ENCODE assay signal across 16 mouse cellular contexts in genomic region chr13:81639624-81640023, GRCm38 (mm10). TPM values are rescaled to one million over a fixed set of nuclear protein-coding genes. Genes with fewer than 3 reads are reported as not detected.
DNase-seq lines count a peak whose midpoint lies in the region; ATAC-seq and TF ChIP-seq lines count a peak whose summit lies in the region.
"Had no signal": no experiment of that assay in that cellular context is flagged by ENCODE, and none has a peak within 500 bp of the region (broad histone marks: within the 10 kb centered on the region; RNA-seq: fewer than 3 reads in every experiment).

No protein-coding gene starts in this region.

- 10% methylated on average over 4 of the region's 4 CpGs for WGBS in midbrain, embryonic 10.5 days
- 13% methylated on average over 4 of the region's 4 CpGs for WGBS in midbrain, postnatal 0 days
- 5% methylated on average over 4 of the region's 4 CpGs for WGBS in forebrain, embryonic 16.5 days
- WGBS in neural tube, embryonic 12.5 days = 9% methylated on average over 4 of the region's 4 CpGs
- WGBS in kidney, adult 2 months = 57% methylated on average over 4 of the region's 4 CpGs

- H3K27me3 ChIP-seq in midbrain, embryonic 10.5 days (ENCODE audit: low read depth, poor library complexity, severe bottlenecking) = no peaks in the 10 kb centered on the region
- no peaks in the 10 kb centered on the region for H3K27me3 ChIP-seq in midbrain, postnatal 0 days (ENCODE audit: insufficient read depth, low read length)
- H3K27me3 ChIP-seq in forebrain, embryonic 16.5 days (replicated peaks; ENCODE audit: control insufficient read depth, insufficient read depth, low read length) = no peaks in the 10 kb centered on the region
- no peaks in the 10 kb centered on the region for H3K27me3 ChIP-seq in neural tube, embryonic 12.5 days (replicated peaks)
- no peaks in the 10 kb centered on the region for H3K27me3 ChIP-seq in kidney, adult 2 months (replicated peaks; ENCODE audit: control insufficient read depth, insufficient read depth, low read length)
- H3K27me3 ChIP-seq: heart, embryonic 15.5 days; lung, embryonic 15.5 days had no signal

- H3K4me3 ChIP-seq in midbrain, embryonic 10.5 days = peak overlapping the region; percentile 15; the same call in 1 of the 2 replicates
- H3K4me3 ChIP-seq in midbrain, postnatal 0 days (ENCODE audit: low read depth, low read length) = no peak overlapping the region
- H3K4me3 ChIP-seq in forebrain, embryonic 16.5 days (replicated peaks; ENCODE audit: low read length) = no peak overlapping the region
- H3K4me3 ChIP-seq in neural tube, embryonic 12.5 days = no peak overlapping the region
- H3K4me3 ChIP-seq in kidney, adult 2 months (ENCODE audit: insufficient read depth, low read depth, low read length) = no peak overlapping the region
- H3K4me3 ChIP-seq: heart, embryonic 15.5 days; lung, embryonic 15.5 days had no signal

- H3K36me3 ChIP-seq in midbrain, embryonic 10.5 days = no peaks in the 10 kb centered on the region
- no peaks in the 10 kb centered on the region for H3K36me3 ChIP-seq in midbrain, postnatal 0 days (ENCODE audit: insufficient read depth, low read length)
- H3K36me3 ChIP-seq in forebrain, embryonic 16.5 days (ENCODE audit: control insufficient read depth, insufficient read depth) = no peaks in the 10 kb centered on the region
- H3K36me3 ChIP-seq in neural tube, embryonic 12.5 days = no peaks in the 10 kb centered on the region
- H3K36me3 ChIP-seq in kidney, adult 2 months (ENCODE audit: control insufficient read depth, insufficient read depth, low read length) = no peaks in the 10 kb centered on the region
- H3K36me3 ChIP-seq: heart, embryonic 15.5 days; lung, embryonic 15.5 days had no signal

- peak; percentile 75 for DNase-seq in midbrain, embryonic 10.5 days (ENCODE audit: low spot score)
- no peak for DNase-seq in midbrain, postnatal 0 days (ENCODE audit: low spot score)
- DNase-seq in embryo, embryonic 11 days = peak; percentile 69
- DNase-seq in kidney, adult 2 months = no peak
- no peak for DNase-seq in T-cell, adult 2 months (ENCODE audit: low spot score)
- no peak for DNase-seq in cerebellum, adult 11 months
- DNase-seq: adrenal gland, adult 8-10 months; cerebellum, postnatal 10 days; gastrocnemius, postnatal 25 days; right cerebral cortex, postnatal 14 days had no signal

- H3K4me2 ChIP-seq in midbrain, postnatal 0 days (ENCODE audit: low read depth, low read length, poor library complexity, severe bottlenecking) = no peak overlapping the region
- no peak overlapping the region for H3K4me2 ChIP-seq in forebrain, embryonic 16.5 days (ENCODE audit: low read length)
- no peak overlapping the region for H3K4me2 ChIP-seq in neural tube, embryonic 12.5 days (replicated peaks)
- H3K4me2 ChIP-seq: heart, embryonic 15.5 days; lung, embryonic 15.5 days had no signal

- no peak for TF ChIP-seq POLR2A in kidney, adult 2 months (IDR thresholded peaks at IDR 0.05; ENCODE audit: low read depth, low read length)

- peaks cover 68% of the 10 kb centered on the region for H3K4me1 ChIP-seq in midbrain, embryonic 10.5 days
- H3K4me1 ChIP-seq in midbrain, postnatal 0 days (ENCODE audit: insufficient read depth, low read length) = no peaks in the 10 kb centered on the region
- H3K4me1 ChIP-seq in forebrain, embryonic 16.5 days (replicated peaks; ENCODE audit: control insufficient read depth, insufficient read depth, low read length) = peaks cover 4% of the 10 kb centered on the region; the same call in 1 of the 2 replicates
- peaks cover 9% of the 10 kb centered on the region for H3K4me1 ChIP-seq in neural tube, embryonic 12.5 days
- H3K4me1 ChIP-seq in kidney, adult 2 months (ENCODE audit: control insufficient read depth, insufficient read depth, low read length) = no peaks in the 10 kb centered on the region

- no peak overlapping the region for H3K9ac ChIP-seq in midbrain, postnatal 0 days (replicated peaks; ENCODE audit: low read length, poor library complexity, severe bottlenecking)
- no peak overlapping the region for H3K9ac ChIP-seq in forebrain, embryonic 16.5 days (replicated peaks; ENCODE audit: low read depth, low read length)
- H3K9ac ChIP-seq in neural tube, embryonic 12.5 days = no peak overlapping the region
- H3K9ac ChIP-seq: heart, embryonic 15.5 days; lung, embryonic 15.5 days had no signal

- ATAC-seq in midbrain, postnatal 0 days (ENCODE audit: low FRiP score) = no peak
- peak; percentile 44 for ATAC-seq in forebrain, embryonic 16.5 days
- ATAC-seq in neural tube, embryonic 12.5 days (ENCODE audit: low FRiP score, low read depth) = peak; percentile 76
- ATAC-seq: inflammation-experienced regulatory T-cells, adult 6 months had no signal

- no peak for TF ChIP-seq CTCF in midbrain, postnatal 0 days (IDR thresholded peaks at IDR 0.05)
- TF ChIP-seq CTCF in kidney, adult 2 months (conservative IDR thresholded peaks at IDR 0.05; ENCODE audit: insufficient read depth, insufficient read length, low read depth, low read length) = no peak

- peak overlapping the region; percentile 19 for H3K27ac ChIP-seq in midbrain, embryonic 10.5 days (replicated peaks)
- H3K27ac ChIP-seq in midbrain, postnatal 0 days (ENCODE audit: low read depth, low read length) = no peak overlapping the region
- H3K27ac ChIP-seq in forebrain, embryonic 16.5 days (ENCODE audit: low read length) = no peak overlapping the region
- no peak overlapping the region for H3K27ac ChIP-seq in neural tube, embryonic 12.5 days
- no peak overlapping the region for H3K27ac ChIP-seq in kidney, adult 2 months (ENCODE audit: insufficient read depth, low read depth, low read length)
- H3K27ac ChIP-seq: heart, embryonic 15.5 days; lung, embryonic 15.5 days had no signal

- no peaks in the 10 kb centered on the region for H3K9me3 ChIP-seq in midbrain, embryonic 10.5 days (replicated peaks)
- no peaks in the 10 kb centered on the region for H3K9me3 ChIP-seq in midbrain, postnatal 0 days (ENCODE audit: low read length)
- H3K9me3 ChIP-seq in forebrain, embryonic 16.5 days (ENCODE audit: control insufficient read depth, low read length) = no peaks in the 10 kb centered on the region
- H3K9me3 ChIP-seq in neural tube, embryonic 12.5 days = no peaks in the 10 kb centered on the region
- H3K9me3 ChIP-seq: heart, embryonic 15.5 days; lung, embryonic 15.5 days had no signal

RNA-seq across cellular contexts. Expression of gene Adgrv1, which starts 6.7 kb away (rescaled TPM):
- polyA plus RNA-seq in midbrain, embryonic 10.5 days (2016; fragmentation: Nextera tagmentation; extraction: Ambion mirVana) = 47.3 and 51.2 TPM in 2 replicates
- 6.8 and 13.2 TPM in 2 replicates for total RNA-seq in midbrain, postnatal 0 days (2014; rRNA removed)
- 2.7 and 3.9 TPM in 2 replicates for polyA plus RNA-seq in midbrain, postnatal 0 days (2015; fragmentation: Nextera tagmentation; extraction: Ambion mirVana)
- 11.5 and 14.2 TPM in 2 replicates for polyA plus RNA-seq in forebrain, embryonic 16.5 days (2015; fragmentation: Nextera tagmentation; extraction: Ambion mirVana)
- polyA plus RNA-seq in neural tube, embryonic 12.5 days (2016; fragmentation: Nextera tagmentation; extraction: Ambion mirVana) = 33.7 and 40.8 TPM in 2 replicates
- polyA plus RNA-seq in kidney, adult 2 months (2012; rRNA removed) = 0.56 and 0.61 TPM in 2 replicates
- total RNA-seq: megakaryocyte, adult 5-6 weeks had no signal

RNA-seq across cellular contexts. Expression of gene Lysmd3, which starts 17.8 kb away (rescaled TPM):
- polyA plus RNA-seq in midbrain, embryonic 10.5 days (2016; fragmentation: Nextera tagmentation; extraction: Ambion mirVana) = 26.4 and 26.8 TPM in 2 replicates
- 15.6 and 27.1 TPM in 2 replicates for total RNA-seq in midbrain, postnatal 0 days (2014; rRNA removed)
- 11.2 and 13.7 TPM in 2 replicates for polyA plus RNA-seq in midbrain, postnatal 0 days (2015; fragmentation: Nextera tagmentation; extraction: Ambion mirVana)
- 20.3 and 27.9 TPM in 2 replicates for polyA plus RNA-seq in forebrain, embryonic 16.5 days (2015; fragmentation: Nextera tagmentation; extraction: Ambion mirVana)
- 23.2 and 26.6 TPM in 2 replicates for polyA plus RNA-seq in neural tube, embryonic 12.5 days (2016; fragmentation: Nextera tagmentation; extraction: Ambion mirVana)
- polyA plus RNA-seq in kidney, adult 2 months (2012; rRNA removed) = 3.9 and 4.4 TPM in 2 replicates

Comparison
In these comparisons a context has a peak if more than half of its experiments do, and no peak if none do; other contexts are left out.
1. DNase-seq: peak in midbrain, embryonic 10.5 days (single experiment) and embryo, embryonic 11 days (single experiment); none in midbrain, postnatal 0 days (single experiment), kidney, adult 2 months (single experiment), T-cell, adult 2 months (single experiment) and cerebellum, adult 11 months (single experiment).